Mouse (Mus musculus) heart, embryonic 15.5 days (tissue): ENCODE results near the gene Tmem11. TPM values are rescaled to one million over a fixed set of nuclear protein-coding genes. Genes with fewer than 3 reads are reported as not detected.

Source experiments
- ATAC-seq: fragments of 200-750 bp; cut with Nextera tagmentation; replicated peaks from 2 replicates; pipeline ENCODE4 v1.8.0; 2017; ENCODE audit warnings: low read depth, moderate TSS enrichment; ENCODE audit not compliant: insufficient number of reproducible peaks, insufficient read depth, low FRiP score
- H3K27ac ChIP-seq: fragments of 300-500 bp; sonication (generic); 2 replicates; pipeline ENCODE4 v1.5.1; 2015; ENCODE audit warnings: mild to moderate bottlenecking, inconsistent platforms
- H3K27me3 ChIP-seq: fragments of 300-500 bp; sonication (generic); 2 replicates; pipeline ENCODE4 v1.6.1; 2015; ENCODE audit warnings: inconsistent platforms
- H3K36me3 ChIP-seq: fragments of 300-500 bp; sonication (generic); 2 replicates; pipeline ENCODE4 v1.6.1; 2015; ENCODE audit warnings: mild to moderate bottlenecking, inconsistent platforms
- H3K4me1 ChIP-seq: fragments of 300-500 bp; sonication (generic); replicated peaks from 2 replicates; pipeline ENCODE4 v1.6.1; 2015; ENCODE audit warnings: inconsistent platforms
- H3K4me2 ChIP-seq: fragments of 300-500 bp; sonication (generic); 2 replicates; pipeline ENCODE4 v1.6.1; 2015; ENCODE audit warnings: inconsistent platforms, mild to moderate bottlenecking, moderate library complexity
- H3K4me3 ChIP-seq: fragments of 300-500 bp; sonication (generic); 2 replicates; pipeline ENCODE4 v1.5.1; 2015; ENCODE audit warnings: mild to moderate bottlenecking, inconsistent platforms
- H3K9ac ChIP-seq: fragments of 300-500 bp; sonication (generic); 2 replicates; pipeline ENCODE4 v1.6.1; 2015; ENCODE audit warnings: mild to moderate bottlenecking, inconsistent platforms
- H3K9me3 ChIP-seq: fragments of 300-500 bp; sonication (generic); replicated peaks from 2 replicates; pipeline ENCODE4 v1.6.1; 2016; ENCODE audit warnings: inconsistent platforms
- WGBS: fragments of 180-500 bp; shearing (Covaris S2); methylation state at CpG from one replicate; pipeline ENCODE4 v1.1.7; 2015; ENCODE audit warnings: mixed read lengths; 5-methylcytosine and 5-hydroxymethylcytosine counted together
- polyA plus RNA-seq: library from polyadenylated mRNA; unstranded; fragments of >200 nt; fragmentation: Nextera tagmentation; extraction: Ambion mirVana; gene quantifications from 2 replicates; pipeline ENCODE4 v1.2.1, GENCODE M21; 2015

Gene Tmem11
- polyA plus RNA-seq, 1 experiment from 2014 or later: 52.1 TPM

- H3K4me2 ChIP-seq: no peak overlapping the region
- H3K9me3 ChIP-seq: no peaks in the 10 kb centered on the region
- no peak overlapping the region for H3K27ac ChIP-seq
- WGBS: 42% methylated on average over 1 of the region's 1 CpGs
- no peak overlapping the region for H3K9ac ChIP-seq
- ATAC-seq: no peak
- H3K27me3 ChIP-seq: no peaks in the 10 kb centered on the region
- peaks cover 8% of the 10 kb centered on the region for H3K4me1 ChIP-seq
- no peak overlapping the region for H3K4me3 ChIP-seq
- no peaks in the 10 kb centered on the region for H3K36me3 ChIP-seq
Measured at GRCm38 (mm10) chr11:60826700-60827099, 52.4 kb downstream of the Tmem11 start.

GRCm38 (mm10) chr11:60825191-60825590 lies 53.9 kb downstream of the Tmem11 start:
- Histone ChIP-seq H3K9ac (no peak overlapping the region), H3K27me3 (no peaks in the 10 kb centered on the region), H3K4me1 (no peaks in the 10 kb centered on the region), H3K4me3 (no peak overlapping the region), H3K36me3 (no peaks in the 10 kb centered on the region), H3K9me3 (no peaks in the 10 kb centered on the region), H3K27ac (no peak overlapping the region), H3K4me2 (no peak overlapping the region)
- no peak for ATAC-seq
- 74% methylated on average over 3 of the region's 3 CpGs for WGBS

DNA sequence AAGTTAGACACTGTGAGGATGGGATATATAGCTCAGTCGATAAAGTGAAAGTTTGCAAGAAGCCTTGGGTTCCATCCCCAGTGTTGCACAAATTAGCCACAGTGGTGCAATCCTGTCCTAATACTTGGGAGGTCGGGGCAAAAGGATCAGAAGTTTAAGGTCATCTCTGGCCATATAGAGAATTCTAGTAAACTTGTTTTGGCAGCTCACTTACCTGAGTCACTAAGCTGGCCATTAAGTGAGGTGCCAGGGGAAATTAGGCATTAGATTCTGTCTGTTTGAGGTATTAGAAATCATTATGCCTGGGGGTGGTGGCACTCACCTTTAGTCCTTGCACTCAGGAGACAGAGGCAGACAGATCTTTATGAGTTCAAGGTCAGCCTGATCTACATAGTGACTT lies 55.3 kb downstream of the Tmem11 start:
- H3K27me3 ChIP-seq: no peaks in the 10 kb centered on the region
- no peak overlapping the region for H3K4me2 ChIP-seq
- no peak overlapping the region for H3K27ac ChIP-seq
- no peak overlapping the region for H3K9ac ChIP-seq
- ATAC-seq: no peak
- no peaks in the 10 kb centered on the region for H3K36me3 ChIP-seq
- H3K9me3 ChIP-seq: no peaks in the 10 kb centered on the region
- H3K4me3 ChIP-seq: no peak overlapping the region
- H3K4me1 ChIP-seq: no peaks in the 10 kb centered on the region
- WGBS: 68% methylated on average over 2 of the region's 2 CpGs

- Histone ChIP-seq H3K27ac (no peak overlapping the region), H3K9ac (no peak overlapping the region), H3K4me3 (no peak overlapping the region), H3K4me1 (no peaks in the 10 kb centered on the region), H3K9me3 (no peaks in the 10 kb centered on the region), H3K36me3 (no peaks in the 10 kb centered on the region), H3K4me2 (no peak overlapping the region), H3K27me3 (no peaks in the 10 kb centered on the region)
- 63% methylated on average over 5 of the region's 5 CpGs for WGBS
- no peak for ATAC-seq
Measured at GRCm38 (mm10) chr11:60816398-60816797, 62.7 kb downstream of the Tmem11 start.

Other genes with a start within 250 kb of the Tmem11 start
- 25.2 and 35.4 TPM in 2 replicates for gene Llgl1, start 179.5 kb downstream of the Tmem11 start, polyA plus RNA-seq
- gene Flii, start 152.0 kb downstream of the Tmem11 start, polyA plus RNA-seq: 66.3 and 85.1 TPM in 2 replicates
- 16.5 and 18.1 TPM in 2 replicates for gene Mief2, start 150.9 kb downstream of the Tmem11 start, polyA plus RNA-seq
- 7.4 and 11.0 TPM in 2 replicates for gene Top3a, start 101.9 kb downstream of the Tmem11 start, polyA plus RNA-seq
- gene Smcr8, start 101.7 kb downstream of the Tmem11 start, polyA plus RNA-seq: 3.2 and 4.7 TPM in 2 replicates
- gene Shmt1, start 67.6 kb downstream of the Tmem11 start, polyA plus RNA-seq: 35.7 and 42.0 TPM in 2 replicates
- gene Dhrs7b, start 48.6 kb downstream of the Tmem11 start, polyA plus RNA-seq: 26.8 and 30.4 TPM in 2 replicates
- 11.9 and 22.3 TPM in 2 replicates for gene Natd1, start 35.5 kb upstream of the Tmem11 start, polyA plus RNA-seq
- gene Map2k3, start 52.8 kb upstream of the Tmem11 start, polyA plus RNA-seq: 53.3 and 76.0 TPM in 2 replicates
- gene Kcnj12, start 143.3 kb upstream of the Tmem11 start, polyA plus RNA-seq: 5.5 TPM in 2 replicates
- gene Tnfrsf13b, start 247.5 kb upstream of the Tmem11 start, polyA plus RNA-seq: 1.8 and 3.4 TPM in 2 replicates